Mouse (Mus musculus) G1E (cell line): ENCODE measurements at regions not wholly inside any gene's neighbourhood (a gene's known extent, or its start where the extent isn't known, plus 50 kb on each side); places are given as distances from the start of the nearest gene placed in this dataset.

Experiments used
- ATAC-seq: 2 replicates; pipeline ENCODE4 v1.8.0; 2016; ENCODE audit warnings: mild to moderate bottlenecking; ENCODE audit not compliant: insufficient number of reproducible peaks, poor library complexity, low FRiP score, severe bottlenecking; ENCODE audit errors: extremely low read depth
- DNase-seq: peaks from one replicate; pipeline ENCODE4 v3.0.0; 2012; ENCODE audit warnings: low spot score
- H3K27me3 ChIP-seq: 2 replicates; pipeline ENCODE4 v1.6.1; 2012; ENCODE audit warnings: mild to moderate bottlenecking, low read length, inconsistent platforms; ENCODE audit not compliant: insufficient read depth
- H3K36me3 ChIP-seq: replicated peaks from 2 replicates; pipeline ENCODE3; 2012; ENCODE audit warnings: mild to moderate bottlenecking, inconsistent platforms
- H3K4me1 ChIP-seq: 2 replicates; pipeline ENCODE4 v1.6.1; 2012; ENCODE audit warnings: low read depth, low read length, inconsistent platforms, mixed read lengths; ENCODE audit not compliant: insufficient read depth
- H3K4me3 ChIP-seq: 2 replicates; pipeline ENCODE4 v1.5.1; 2012; ENCODE audit warnings: low read depth, mild to moderate bottlenecking, inconsistent platforms, low read length, moderate library complexity, mixed read lengths
- H3K9me3 ChIP-seq: replicated peaks from 2 replicates; pipeline ENCODE4 v1.6.1; 2012; ENCODE audit warnings: inconsistent platforms
- CTCF ChIP-seq: IDR thresholded peaks from 2 replicates; pipeline ENCODE4 v1.5.1; 2012; ENCODE audit warnings: low read depth, low read length, inconsistent platforms, mixed read lengths
- GATA1 ChIP-seq: IDR thresholded peaks from 2 replicates; pipeline ENCODE4 v1.6.1; 2012; ENCODE audit warnings: borderline replicate concordance, low read length, inconsistent platforms, mixed read lengths
- GATA2 ChIP-seq: IDR thresholded peaks from 2 replicates; pipeline ENCODE4 v1.6.1; 2012; ENCODE audit warnings: low read depth, low read length, inconsistent platforms, borderline replicate concordance
- POLR2AphosphoS5 ChIP-seq: IDR thresholded peaks from 2 replicates; pipeline ENCODE4 v1.6.1; 2012; ENCODE audit warnings: low read depth, low read length, inconsistent platforms; ENCODE audit not compliant: insufficient replicate concordance
- TAL1 ChIP-seq: conservative IDR thresholded peaks from 2 replicates; pipeline ENCODE4 v1.6.1; 2012; ENCODE audit warnings: low read depth, low read length, inconsistent platforms, mixed read lengths

DNA sequence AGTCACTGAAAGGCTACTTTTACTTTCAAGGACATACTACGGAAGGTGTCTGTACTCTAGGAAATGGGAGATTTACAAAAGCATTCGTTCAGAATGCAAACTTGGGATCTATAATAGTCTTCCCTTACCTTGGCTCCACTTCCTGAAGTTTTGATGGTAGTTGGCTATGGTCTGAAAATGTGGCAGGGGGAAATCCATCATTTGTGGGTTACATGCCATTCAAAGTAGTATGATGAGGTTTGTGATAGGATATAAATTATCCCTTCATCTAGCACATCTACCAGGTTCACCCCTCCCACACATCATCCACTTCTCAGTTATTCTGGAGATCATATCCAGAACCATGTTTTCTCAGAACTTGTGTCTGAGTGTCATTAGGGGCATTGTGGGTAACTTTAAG, 184.7 kb upstream of the Gm5148 start:
- TF ChIP-seq GATA2: no peak
- no peak for TF ChIP-seq CTCF
- TF ChIP-seq TAL1: no peak
- no peak for TF ChIP-seq GATA1
- TF ChIP-seq POLR2AphosphoS5: no peak
- Histone ChIP-seq H3K36me3 (no peaks in the 10 kb centered on the region), H3K4me1 (no peaks in the 10 kb centered on the region), H3K27me3 (peaks cover 22% of the 10 kb centered on the region), H3K9me3 (no peaks in the 10 kb centered on the region), H3K4me3 (no peak overlapping the region)
- no peak for ATAC-seq
- no peak for DNase-seq

DNA sequence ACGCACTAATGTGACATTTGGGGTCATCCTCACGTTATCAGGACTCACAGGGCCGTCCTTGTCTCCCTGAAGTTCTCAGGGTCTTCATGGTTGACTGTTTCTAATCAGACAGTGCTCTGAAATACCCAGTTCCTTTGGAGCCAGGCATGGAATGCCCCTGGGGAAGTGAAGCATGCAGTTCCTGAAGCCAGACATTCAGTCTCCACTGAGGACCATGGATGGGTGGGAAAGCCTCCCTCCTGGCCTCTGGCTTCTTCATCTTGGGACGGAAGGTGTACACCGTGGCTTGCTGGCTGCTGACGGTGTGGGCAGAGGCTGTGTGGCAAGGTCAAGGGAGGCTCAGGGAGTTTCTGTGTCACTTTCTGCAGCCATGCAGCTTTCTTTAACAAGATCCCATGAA, 184.2 kb upstream of the Gm5148 start:
- H3K9me3 ChIP-seq: no peaks in the 10 kb centered on the region
- no peak overlapping the region for H3K4me3 ChIP-seq
- peaks cover 22% of the 10 kb centered on the region for H3K27me3 ChIP-seq
- H3K36me3 ChIP-seq: no peaks in the 10 kb centered on the region
- DNase-seq (no peak), ATAC-seq (no peak)
- TF ChIP-seq POLR2AphosphoS5: no peak
- TF ChIP-seq TAL1: no peak
- TF ChIP-seq CTCF: no peak
- TF ChIP-seq GATA2: no peak
- no peak for TF ChIP-seq GATA1
- H3K4me1 ChIP-seq: no peaks in the 10 kb centered on the region

- ATAC-seq (no peak), DNase-seq (no peak)
- no peaks in the 10 kb centered on the region for H3K9me3 ChIP-seq
- H3K4me3 ChIP-seq: no peak overlapping the region
- H3K27me3 ChIP-seq: peaks cover 22% of the 10 kb centered on the region
- TF ChIP-seq POLR2AphosphoS5: no peak
- no peak for TF ChIP-seq CTCF
- no peak for TF ChIP-seq TAL1
- TF ChIP-seq GATA2: no peak
- TF ChIP-seq GATA1: no peak
- no peaks in the 10 kb centered on the region for H3K4me1 ChIP-seq
- no peaks in the 10 kb centered on the region for H3K36me3 ChIP-seq
These were observed 183.3 kb upstream of the Gm5148 start for GRCm38 (mm10) chr3:37907432-37908088.

DNA sequence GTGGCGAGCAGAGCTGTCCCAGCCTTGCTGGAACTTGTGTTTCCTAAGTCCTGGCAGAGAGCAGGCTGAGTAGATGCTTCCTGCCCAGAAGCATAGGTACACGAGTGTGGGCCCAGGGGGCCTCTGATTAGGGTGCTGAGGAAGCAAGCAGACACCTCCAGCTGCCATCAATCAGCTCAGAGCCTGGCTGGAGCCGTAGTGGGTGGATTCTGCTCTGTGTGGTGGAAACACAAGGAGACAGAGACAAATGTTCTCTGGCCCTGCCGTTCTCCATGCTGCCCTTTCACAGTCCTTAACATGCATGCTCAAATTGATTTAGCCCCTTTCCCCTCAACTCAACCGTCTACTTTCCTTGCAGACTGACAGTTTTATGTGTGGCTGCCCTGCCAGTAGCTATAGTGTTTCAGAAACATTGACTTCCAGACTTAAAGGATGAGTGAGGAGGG, 182.5 kb upstream of the Gm5148 start:
- no peaks in the 10 kb centered on the region for H3K9me3 ChIP-seq
- DNase-seq: no peak
- no peak overlapping the region for H3K4me3 ChIP-seq
- no peaks in the 10 kb centered on the region for H3K36me3 ChIP-seq
- no peak for ATAC-seq
- H3K4me1 ChIP-seq: no peaks in the 10 kb centered on the region
- TF ChIP-seq GATA2 (no peak), CTCF (no peak), TAL1 (no peak), POLR2AphosphoS5 (no peak), GATA1 (no peak)
- H3K27me3 ChIP-seq: peaks cover 22% of the 10 kb centered on the region

GRCm38 (mm10) chr3:37904188-37904587, 179.9 kb upstream of the Gm5148 start:
- H3K9me3 ChIP-seq: no peaks in the 10 kb centered on the region
- ATAC-seq (no peak), DNase-seq (no peak)
- peaks cover 19% of the 10 kb centered on the region for H3K27me3 ChIP-seq
- H3K4me1 ChIP-seq: no peaks in the 10 kb centered on the region
- no peak overlapping the region for H3K4me3 ChIP-seq
- H3K36me3 ChIP-seq: no peaks in the 10 kb centered on the region
- TF ChIP-seq GATA2: no peak
- TF ChIP-seq TAL1: no peak
- no peak for TF ChIP-seq GATA1

GRCm38 (mm10) chr3:37903482-37903881, 179.2 kb upstream of the Gm5148 start:
- DNase-seq: no peak
- H3K36me3 ChIP-seq: no peaks in the 10 kb centered on the region
- H3K27me3 ChIP-seq: peaks cover 18% of the 10 kb centered on the region
- TF ChIP-seq GATA2 (no peak), TAL1 (no peak), CTCF (no peak), POLR2AphosphoS5 (no peak), GATA1 (no peak)
- no peak overlapping the region for H3K4me3 ChIP-seq
- H3K4me1 ChIP-seq: no peaks in the 10 kb centered on the region
- H3K9me3 ChIP-seq: no peaks in the 10 kb centered on the region
- no peak for ATAC-seq

DNA sequence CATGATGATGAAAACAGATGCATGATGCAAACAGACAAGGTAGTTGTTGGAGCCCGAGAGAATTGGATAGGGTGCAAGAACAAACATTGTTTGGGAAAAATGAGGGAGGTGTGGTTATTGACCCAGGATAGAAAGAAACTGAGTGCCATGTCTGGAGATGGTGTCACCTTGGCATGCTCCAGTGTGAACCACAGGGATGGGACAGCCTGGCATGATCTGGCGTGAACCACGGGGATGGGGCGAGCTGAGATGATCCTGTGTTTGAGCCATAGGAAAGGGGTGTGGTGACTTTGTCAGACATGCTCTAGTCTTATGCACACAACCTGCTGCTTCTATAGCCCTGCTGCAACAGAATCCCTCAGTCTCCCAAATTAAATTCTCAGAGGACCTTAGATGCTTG, 178.7 kb upstream of the Gm5148 start:
- TF ChIP-seq CTCF (no peak), GATA1 (no peak), POLR2AphosphoS5 (no peak), TAL1 (no peak), GATA2 (no peak)
- DNase-seq: no peak
- Histone ChIP-seq H3K36me3 (no peaks in the 10 kb centered on the region), H3K4me3 (no peak overlapping the region), H3K27me3 (peaks cover 14% of the 10 kb centered on the region), H3K4me1 (no peaks in the 10 kb centered on the region), H3K9me3 (no peaks in the 10 kb centered on the region)
- ATAC-seq: no peak
